Mouse (Mus musculus): Measurements from ENCODE around the gene Kdm1a.

The Kdm1a gene

GRCm38 (mm10) chr4:136602568-136602967 lies at the start of gene Kdm1a:
TSS of gene Kdm1a (minus strand) at chr4:136602723.
- DNase-seq (ENCODE audit: low spot score) = peak; percentile 91

GRCm38 (mm10) chr4:136651882-136652527 lies 49.5 kb upstream of the Kdm1a start:
- no peak for DNase-seq (ENCODE audit: low spot score)

GRCm38 (mm10) chr4:136651357-136651811 lies 48.9 kb upstream of the Kdm1a start:
- no peak for DNase-seq (ENCODE audit: low spot score)

GRCm38 (mm10) chr4:136650261-136650660 lies 47.7 kb upstream of the Kdm1a start:
- DNase-seq (ENCODE audit: low spot score) = no peak

GRCm38 (mm10) chr4:136649480-136650196 lies 47.1 kb upstream of the Kdm1a start:
- DNase-seq (ENCODE audit: low spot score) = no peak

- peak; percentile 49 for DNase-seq (ENCODE audit: low spot score)
Measured at GRCm38 (mm10) chr4:136648922-136649479, 46.5 kb upstream of the Kdm1a start.

- no peak for DNase-seq (ENCODE audit: low spot score)
Measured at GRCm38 (mm10) chr4:136638890-136639289, 36.4 kb upstream of the Kdm1a start.

- DNase-seq (ENCODE audit: low spot score) = no peak
Measured at GRCm38 (mm10) chr4:136638230-136638750, 35.8 kb upstream of the Kdm1a start.

GRCm38 (mm10) chr4:136637563-136638229 lies 35.2 kb upstream of the Kdm1a start:
- DNase-seq (ENCODE audit: low spot score) = no peak

GRCm38 (mm10) chr4:136636983-136637562 lies 34.5 kb upstream of the Kdm1a start:
- DNase-seq (ENCODE audit: low spot score) = no peak

- DNase-seq (ENCODE audit: low spot score) = no peak
Measured at GRCm38 (mm10) chr4:136636511-136636910, 34.0 kb upstream of the Kdm1a start.

- no peak for DNase-seq (ENCODE audit: low spot score)
Measured at GRCm38 (mm10) chr4:136635995-136636394, 33.5 kb upstream of the Kdm1a start.

- DNase-seq (ENCODE audit: low spot score) = no peak
Measured at GRCm38 (mm10) chr4:136631237-136631994, 28.9 kb upstream of the Kdm1a start.

- no peak for DNase-seq (ENCODE audit: low spot score)
Measured at GRCm38 (mm10) chr4:136626590-136626989, 24.1 kb upstream of the Kdm1a start.

GRCm38 (mm10) chr4:136622388-136622787 lies 19.9 kb upstream of the Kdm1a start, which contains the start of gene Lactbl1:
TSS of gene Lactbl1 (plus strand) at chr4:136622621.
- no peak for DNase-seq (ENCODE audit: low spot score)

- no peak for DNase-seq (ENCODE audit: low spot score)
Measured at GRCm38 (mm10) chr4:136621956-136622355, 19.4 kb upstream of the Kdm1a start.

GRCm38 (mm10) chr4:136621336-136621735 lies 18.8 kb upstream of the Kdm1a start:
- no peak for DNase-seq (ENCODE audit: low spot score)

GRCm38 (mm10) chr4:136613657-136614056 lies 11.1 kb upstream of the Kdm1a start:
- no peak for DNase-seq (ENCODE audit: low spot score)

- no peak for DNase-seq (ENCODE audit: low spot score)
Measured at GRCm38 (mm10) chr4:136610387-136610856, 7.9 kb upstream of the Kdm1a start, which contains the start of gene Tex46. TSS of gene Tex46 (plus strand) at chr4:136610437.

- DNase-seq (ENCODE audit: low spot score) = no peak
Measured at GRCm38 (mm10) chr4:136605756-136606485, 3.4 kb upstream of the Kdm1a start.
